Mouse (Mus musculus) layer of hippocampus, postnatal 25 days (tissue): ENCODE measurements around the gene Wnt8b. TPM values are rescaled to one million over a fixed set of nuclear protein-coding genes. Genes with fewer than 3 reads are reported as not detected.
A peak's percentile ranks its signal among the peaks of the same experiment; 100 is the strongest.

Source experiments
- DNase-seq, 2 experiments: peaks; one replicate each; pipeline ENCODE4 v3.0.0; 2022; ENCODE audit warnings: mixed read lengths in 2 of 2, low spot score in 1 of 2; ENCODE audit errors: extremely low spot score in 1 of 2
- total RNA-seq, 2 experiments: library from RNA; stranded (reverse); gene quantifications; 2 replicates each; pipeline ENCODE4 v1.2.3; 2021

The Wnt8b gene
- total RNA-seq, 2 experiments from 2014 or later = 0.09 TPM; not detected in 1

- DNase-seq = no peak
Observed at GRCm38 (mm10) chr19:44554490-44554860, 61.2 kb downstream of the Wnt8b start.

DNA sequence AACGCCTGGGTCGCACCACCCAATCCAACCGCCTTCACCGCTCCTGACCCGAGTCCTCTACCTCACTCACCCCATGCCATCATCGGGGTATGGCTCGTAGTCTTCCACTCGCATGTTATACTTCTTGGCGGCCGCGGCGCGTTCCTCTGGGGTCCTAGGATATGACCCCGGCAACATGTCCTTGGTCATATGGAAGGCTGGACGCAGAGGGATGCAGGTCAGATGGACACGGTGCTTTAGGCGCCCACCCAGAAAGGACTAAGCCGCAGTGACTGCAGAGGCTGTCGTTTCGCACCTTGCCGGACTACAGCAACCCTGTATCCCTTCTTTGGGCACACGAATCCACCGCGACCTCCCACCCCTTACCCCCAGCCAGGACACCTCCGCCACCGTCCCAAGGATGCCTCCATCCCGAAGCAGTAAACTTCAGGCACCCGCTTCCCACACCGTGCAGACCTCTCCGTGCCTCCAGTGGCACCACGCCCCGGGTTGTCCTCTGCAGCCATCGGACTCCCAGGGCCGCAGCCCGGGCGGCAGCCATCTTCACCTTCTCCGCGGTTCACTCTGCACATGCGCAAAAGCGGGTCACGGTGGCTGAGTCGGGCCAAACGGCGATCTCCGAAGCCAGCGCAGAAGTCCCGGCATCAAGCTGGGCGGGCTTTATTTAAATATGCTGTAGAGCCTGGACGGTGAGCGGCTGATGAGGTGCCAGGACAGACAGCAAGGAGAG is 61.8 kb downstream of the Wnt8b start, which contains the start of gene Ndufb8:
Gene Ndufb8, minus strand, starts transcription at position 580 of the 730 bp plus-strand sequence.
- peak; percentile 90 to 97 for DNase-seq

DNA sequence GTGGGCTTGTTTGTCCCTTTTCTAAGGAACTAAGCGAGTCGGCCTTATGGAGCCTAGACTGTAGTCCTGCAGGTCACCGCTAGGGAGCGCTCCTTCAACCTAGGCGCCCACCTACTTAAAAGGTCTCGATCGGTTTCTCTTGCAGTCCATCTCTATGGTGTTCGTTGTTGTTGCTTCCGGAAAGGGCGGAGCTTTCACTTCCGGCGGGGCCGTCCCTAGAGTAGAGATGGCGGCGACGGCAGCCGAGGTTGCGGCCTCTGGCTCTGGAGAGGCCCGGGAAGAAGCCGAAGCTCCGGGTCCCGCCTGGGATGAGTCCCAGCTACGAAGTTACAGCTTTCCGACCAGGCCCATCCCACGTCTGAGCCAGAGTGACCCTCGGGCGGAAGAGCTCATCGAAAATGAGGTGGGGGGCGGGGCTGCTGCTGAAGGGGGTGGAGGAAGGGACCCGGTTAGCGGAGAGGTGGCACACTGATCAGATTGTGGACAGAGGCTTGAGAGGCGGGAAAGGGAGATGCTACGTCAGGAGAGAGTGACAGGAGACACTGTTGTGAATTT is 69.5 kb downstream of the Wnt8b start, which contains the start of gene Hif1an:
Gene Hif1an, plus strand, starts transcription at position 199 of the 555 bp plus-strand sequence.
- peak; percentile 77 to 96 for DNase-seq

Other genes starting within 250 kb of the Wnt8b start
- 100 to 1,000 TPM; 642 to 712 TPM for gene Scd2, start 199.8 kb upstream of the Wnt8b start, total RNA-seq
- 1 to 10 TPM; 2.8 to 2.9 TPM for gene Scd4, start 160.4 kb upstream of the Wnt8b start, total RNA-seq
- gene Scd1, start 85.6 kb upstream of the Wnt8b start, total RNA-seq = 100 to 1,000 TPM; 139 to 156 TPM
- under 1 TPM; 0.28 to 0.42 TPM for gene Sec31b, start 52.4 kb downstream of the Wnt8b start, total RNA-seq
- not detected for gene Gm20538, start 59.4 kb downstream of the Wnt8b start, total RNA-seq
- gene Ndufb8, start 62.0 kb downstream of the Wnt8b start, total RNA-seq = 100 to 1,000 TPM; 343 to 371 TPM
- gene Hif1an, start 69.4 kb downstream of the Wnt8b start, total RNA-seq = 10 to 100 TPM; 29.8 to 30.2 TPM